Mouse (Mus musculus) lung, embryonic 16.5 days (tissue): Measurements from ENCODE around the gene Trp73. TPM values are rescaled to one million over a fixed set of nuclear protein-coding genes. Genes with fewer than 3 reads are reported as not detected.

Source experiments
- ATAC-seq: fragments of 200-750 bp; cut with Nextera tagmentation; 2 replicates; pipeline ENCODE4 v1.8.0; 2017; ENCODE audit warnings: low read depth, mild to moderate bottlenecking, moderate library complexity
- H3K27ac ChIP-seq: fragments of 300-500 bp; sonication (generic); 2 replicates; pipeline ENCODE4 v1.5.1; 2014; ENCODE audit warnings: mild to moderate bottlenecking, control low read depth, low read length
- H3K27me3 ChIP-seq: fragments of 300-500 bp; sonication (generic); 2 replicates; pipeline ENCODE4 v1.6.1; 2014; ENCODE audit warnings: low read depth, low read length, mixed read lengths; ENCODE audit not compliant: control insufficient read depth, insufficient read depth
- H3K36me3 ChIP-seq: fragments of 300-500 bp; sonication (generic); 2 replicates; pipeline ENCODE4 v1.6.1; 2014; ENCODE audit warnings: low read length; ENCODE audit not compliant: control insufficient read depth, insufficient read depth
- H3K4me1 ChIP-seq: fragments of 300-500 bp; sonication (generic); replicated peaks from 2 replicates; pipeline ENCODE4 v1.6.1; 2014; ENCODE audit warnings: low read length, mixed read lengths; ENCODE audit not compliant: control insufficient read depth, insufficient read depth
- H3K4me2 ChIP-seq: fragments of 300-500 bp; sonication (generic); 2 replicates; pipeline ENCODE4 v1.6.1; 2014; ENCODE audit warnings: low read depth, low read length, control low read depth
- H3K4me3 ChIP-seq: fragments of 300-500 bp; sonication (generic); 2 replicates; pipeline ENCODE4 v1.5.1; 2014; ENCODE audit warnings: mild to moderate bottlenecking, low read length, control low read depth
- H3K9ac ChIP-seq: fragments of 300-500 bp; sonication (generic); 2 replicates; pipeline ENCODE4 v1.6.1; 2014; ENCODE audit warnings: low read length, control low read depth
- H3K9me3 ChIP-seq: fragments of 300-500 bp; sonication (generic); 2 replicates; pipeline ENCODE4 v1.6.1; 2016; ENCODE audit warnings: low read length; ENCODE audit not compliant: control insufficient read depth
- WGBS: fragments of 180-500 bp; shearing (Covaris S2); extraction: QIAGEN DNeasy Blood & Tissue Kit; methylation state at CpG from one replicate; pipeline ENCODE4 v1.1.7; 2014; 5-methylcytosine and 5-hydroxymethylcytosine counted together
- polyA plus RNA-seq: library from polyadenylated mRNA; unstranded; fragments of >200 nt; fragmentation: Nextera tagmentation; extraction: Ambion mirVana; gene quantifications from 2 replicates; pipeline ENCODE4 v1.2.1, GENCODE M21; 2015

Gene Trp73
- polyA plus RNA-seq, 1 experiment from 2014 or later: 3.4 TPM

DNA sequence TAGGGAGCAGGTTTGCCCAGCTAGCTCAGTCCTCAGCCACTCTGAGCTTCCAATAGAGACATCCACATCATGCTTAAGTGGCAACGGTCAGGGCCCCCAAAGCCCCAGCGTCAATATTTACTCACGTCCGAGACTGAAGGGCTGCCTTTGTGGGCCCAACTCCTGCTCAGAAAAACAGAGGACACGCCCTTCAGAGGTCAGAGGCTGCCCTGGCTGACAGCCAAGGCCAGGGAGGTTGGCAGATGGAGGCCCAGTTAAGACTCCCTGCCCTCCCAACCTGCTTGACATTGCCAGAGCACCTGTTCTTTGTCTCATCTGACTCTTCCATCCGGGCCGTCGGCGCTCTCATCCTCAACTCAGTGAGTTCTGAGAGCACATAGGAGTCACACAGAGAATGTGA lies 21.2 kb downstream of the Trp73 start:
- no peak overlapping the region for H3K9ac ChIP-seq
- peak; percentile 71 for ATAC-seq
- no peaks in the 10 kb centered on the region for H3K36me3 ChIP-seq
- H3K9me3 ChIP-seq: no peaks in the 10 kb centered on the region
- H3K27me3 ChIP-seq: no peaks in the 10 kb centered on the region; the same call in 1 of the 2 replicates
- H3K4me2 ChIP-seq: no peak overlapping the region
- 38% methylated on average over 9 of the region's 9 CpGs for WGBS
- H3K4me1 ChIP-seq: peaks cover 5% of the 10 kb centered on the region; the same call in 1 of the 2 replicates
- H3K4me3 ChIP-seq: no peak overlapping the region
- H3K27ac ChIP-seq: no peak overlapping the region

DNA sequence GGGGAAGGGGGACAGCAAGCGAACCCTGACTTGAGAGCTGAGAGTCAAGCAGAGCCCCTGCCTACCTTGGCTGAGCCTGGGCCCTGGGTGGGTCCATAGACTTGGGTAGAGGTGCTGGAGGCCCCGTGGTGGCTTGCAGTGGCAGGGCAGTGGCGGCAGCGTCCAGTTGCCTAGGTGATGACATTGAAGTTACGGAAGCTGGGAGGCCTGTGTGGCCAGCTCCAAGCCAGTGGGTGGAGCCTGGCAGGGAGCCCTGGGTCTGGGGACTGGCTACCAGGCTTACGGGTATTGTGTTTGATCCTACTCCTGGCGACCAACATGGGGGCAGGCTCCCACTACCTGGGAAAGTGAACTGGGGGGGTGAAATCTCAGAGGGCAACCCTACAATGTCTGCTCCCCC lies 23.6 kb downstream of the Trp73 start:
- Histone ChIP-seq H3K36me3 (no peaks in the 10 kb centered on the region), H3K4me3 (no peak overlapping the region), H3K9ac (no peak overlapping the region), H3K4me1 (peaks cover 5% of the 10 kb centered on the region; the same call in 1 of the 2 replicates), H3K27me3 (no peaks in the 10 kb centered on the region), H3K4me2 (no peak overlapping the region), H3K9me3 (no peaks in the 10 kb centered on the region), H3K27ac (no peak overlapping the region)
- 34% methylated on average over 7 of the region's 7 CpGs for WGBS
- ATAC-seq: no peak

DNA sequence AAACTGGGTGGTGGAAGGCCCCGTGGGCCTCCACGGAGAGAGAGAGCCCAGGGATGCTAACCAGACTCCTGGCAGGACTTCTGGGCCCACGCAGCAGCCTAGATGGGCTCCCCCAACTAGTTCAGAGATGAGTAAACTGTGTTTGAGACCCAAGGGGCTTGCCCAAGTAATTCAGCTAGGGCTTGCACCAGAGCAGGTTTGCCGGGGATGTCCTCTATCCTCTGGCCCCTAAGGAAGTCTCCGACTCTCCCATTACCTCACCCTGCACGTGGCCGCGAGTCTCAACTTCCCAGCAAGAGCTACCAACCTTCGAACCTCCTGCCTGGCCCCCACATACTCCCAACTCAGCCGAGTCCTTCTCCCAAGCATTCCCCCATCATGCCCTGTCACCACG lies 30.2 kb downstream of the Trp73 start:
- Histone ChIP-seq H3K27ac (no peak overlapping the region), H3K36me3 (no peaks in the 10 kb centered on the region), H3K4me1 (no peaks in the 10 kb centered on the region), H3K4me2 (no peak overlapping the region), H3K9ac (no peak overlapping the region), H3K9me3 (no peaks in the 10 kb centered on the region), H3K4me3 (no peak overlapping the region), H3K27me3 (no peaks in the 10 kb centered on the region)
- 72% methylated on average over 11 of the region's 11 CpGs for WGBS
- ATAC-seq: no peak

DNA sequence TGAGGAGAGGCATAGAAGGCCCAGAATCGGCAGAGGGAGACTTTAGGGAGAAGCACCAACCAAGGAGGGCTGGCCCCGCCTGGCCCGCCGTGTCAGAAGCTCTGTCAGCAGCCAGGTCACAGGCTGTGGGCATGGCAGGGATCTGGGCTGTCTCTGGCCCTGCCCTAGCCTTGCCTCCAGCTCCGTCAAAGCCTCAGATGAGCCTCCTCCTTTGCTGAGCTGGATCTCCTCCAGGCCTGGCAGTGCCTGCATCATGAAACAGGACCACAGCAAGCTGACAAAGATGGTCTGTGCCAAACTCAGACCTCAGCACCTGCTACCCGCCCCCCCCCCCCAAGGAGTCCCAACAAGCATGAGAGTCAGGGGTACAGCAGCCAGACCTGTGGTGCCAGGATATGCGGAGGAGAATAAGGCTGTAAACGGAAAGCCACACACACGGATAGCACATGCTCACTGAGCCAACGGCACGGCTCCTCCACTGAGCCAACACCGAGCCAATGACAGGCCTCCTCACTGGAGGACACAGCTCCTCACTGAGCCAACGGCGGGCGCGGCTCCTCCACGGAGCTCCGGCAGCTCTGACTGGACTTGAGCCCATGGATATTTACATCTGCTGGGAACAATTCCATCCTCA lies 30.7 kb downstream of the Trp73 start:
- peak; percentile 29; the same call in 1 of the 2 replicates for ATAC-seq
- Histone ChIP-seq H3K4me2 (no peak overlapping the region), H3K4me1 (no peaks in the 10 kb centered on the region), H3K9me3 (no peaks in the 10 kb centered on the region), H3K36me3 (no peaks in the 10 kb centered on the region), H3K27ac (no peak overlapping the region), H3K4me3 (no peak overlapping the region), H3K9ac (no peak overlapping the region), H3K27me3 (no peaks in the 10 kb centered on the region)
- 33% methylated on average over 18 of the region's 18 CpGs for WGBS

DNA sequence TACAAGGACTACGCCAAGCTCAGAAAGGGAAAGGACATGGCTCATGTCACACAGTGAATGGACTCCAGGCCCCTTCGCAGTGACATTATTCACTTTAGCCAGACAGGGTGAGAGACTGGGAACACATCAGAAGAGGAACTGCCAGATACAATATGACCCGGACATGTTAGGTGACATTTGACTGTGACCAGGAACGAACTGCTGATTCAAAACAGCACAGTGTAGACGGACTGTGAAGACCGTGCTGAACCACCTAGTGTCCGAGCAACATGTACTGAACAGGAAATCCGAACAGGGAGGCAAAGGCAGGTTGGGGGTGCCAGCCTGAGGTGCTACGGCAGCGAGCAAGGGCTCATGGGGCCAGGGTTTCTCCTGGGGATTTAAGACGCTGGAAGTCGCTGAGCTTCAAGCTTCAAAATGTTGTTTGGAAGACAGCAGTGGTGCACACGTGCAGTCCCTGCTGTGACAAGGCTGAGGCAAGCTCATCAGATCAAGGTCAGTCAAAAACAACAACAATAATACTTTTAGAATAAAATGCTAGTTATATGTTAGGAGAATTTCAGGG lies 33.4 kb downstream of the Trp73 start:
- Histone ChIP-seq H3K9ac (no peak overlapping the region), H3K4me2 (no peak overlapping the region), H3K27me3 (no peaks in the 10 kb centered on the region), H3K27ac (no peak overlapping the region), H3K4me3 (no peak overlapping the region), H3K9me3 (no peaks in the 10 kb centered on the region), H3K4me1 (no peaks in the 10 kb centered on the region), H3K36me3 (no peaks in the 10 kb centered on the region)
- ATAC-seq: no peak
- WGBS: 73% methylated on average over 13 of the region's 13 CpGs

DNA sequence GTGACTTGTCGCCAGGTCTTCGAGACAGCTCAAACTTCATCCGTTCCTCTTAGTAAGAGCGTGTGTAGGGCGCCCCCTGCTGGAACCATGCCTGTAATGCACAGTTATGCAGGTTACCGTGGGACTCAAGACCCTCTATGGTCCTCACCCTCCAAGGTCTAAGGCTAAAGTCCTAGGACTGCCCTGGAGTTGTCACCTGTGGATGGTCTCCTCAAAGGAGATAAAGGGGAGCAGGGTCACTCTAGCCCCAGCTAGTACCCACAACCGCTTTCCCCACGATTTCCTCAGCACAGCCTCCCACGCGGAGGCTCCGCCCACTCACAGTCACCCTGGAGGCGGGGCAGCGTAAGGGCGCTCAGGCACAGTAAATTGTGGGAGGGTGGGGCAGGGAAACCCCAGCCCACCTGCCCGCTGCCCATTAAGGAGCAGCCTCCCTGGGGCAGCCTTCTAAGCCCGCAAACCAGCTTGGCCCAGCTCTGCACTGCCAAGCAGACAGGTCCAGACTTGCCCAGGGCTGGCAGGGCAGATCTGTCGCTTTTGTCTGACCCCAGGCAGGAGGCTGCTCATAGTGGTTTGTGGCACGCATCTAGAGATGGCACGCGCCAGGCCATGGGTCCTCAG lies 34.5 kb downstream of the Trp73 start:
- Histone ChIP-seq H3K4me2 (peak overlapping the region; percentile 41), H3K27ac (no peak overlapping the region), H3K4me1 (no peaks in the 10 kb centered on the region), H3K9me3 (no peaks in the 10 kb centered on the region), H3K36me3 (no peaks in the 10 kb centered on the region), H3K4me3 (peak overlapping the region; percentile 18; the same call in 1 of the 2 replicates), H3K9ac (no peak overlapping the region), H3K27me3 (no peaks in the 10 kb centered on the region)
- 28% methylated on average over 20 of the region's 20 CpGs for WGBS
- ATAC-seq: peak; percentile 44

DNA sequence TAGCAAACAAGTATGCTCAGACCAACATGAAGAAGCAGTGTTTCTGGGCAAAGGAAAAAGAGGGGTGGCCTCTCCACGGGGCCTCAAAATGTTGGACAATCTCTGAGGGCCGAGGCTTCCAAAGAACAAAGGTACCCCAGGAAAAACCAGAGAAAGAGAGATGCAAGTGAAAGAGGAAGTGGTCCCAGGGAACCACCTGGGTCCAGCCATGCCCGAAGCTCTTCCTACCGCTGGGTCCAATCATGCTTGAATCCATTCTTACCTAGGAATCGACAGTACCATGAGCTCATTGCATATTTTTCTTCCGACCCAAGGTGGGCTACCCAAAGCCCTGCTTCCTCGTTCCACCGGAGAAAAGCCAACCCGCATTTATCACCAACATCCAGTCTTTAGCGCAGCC lies 36.1 kb downstream of the Trp73 start:
- no peak overlapping the region for H3K9ac ChIP-seq
- H3K4me2 ChIP-seq: no peak overlapping the region
- H3K9me3 ChIP-seq: no peaks in the 10 kb centered on the region
- H3K36me3 ChIP-seq: no peaks in the 10 kb centered on the region
- no peak for ATAC-seq
- no peaks in the 10 kb centered on the region for H3K27me3 ChIP-seq
- no peak overlapping the region for H3K27ac ChIP-seq
- 84% methylated on average over 10 of the region's 10 CpGs for WGBS
- no peak overlapping the region for H3K4me3 ChIP-seq
- H3K4me1 ChIP-seq: no peaks in the 10 kb centered on the region

DNA sequence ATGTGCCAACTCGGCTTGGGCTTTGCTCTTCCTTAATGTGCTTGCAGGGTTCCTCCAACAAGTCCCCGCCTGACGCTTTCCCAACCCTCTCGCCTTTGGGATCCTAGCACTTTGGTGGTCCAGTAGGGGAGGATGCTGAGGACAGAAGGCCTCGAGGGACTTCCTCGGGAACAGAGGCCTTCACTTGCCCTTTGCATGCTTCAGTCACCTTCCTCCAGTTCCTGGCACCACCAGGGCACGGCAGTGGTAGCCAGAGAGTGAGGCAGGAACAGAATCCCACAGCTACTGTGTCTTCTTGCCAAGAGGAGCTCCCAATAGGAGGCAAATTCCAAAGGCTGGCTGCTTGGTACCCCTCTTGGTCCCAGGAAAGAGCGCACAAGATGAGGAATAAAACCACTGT lies 36.6 kb downstream of the Trp73 start:
- Histone ChIP-seq H3K4me1 (no peaks in the 10 kb centered on the region), H3K9ac (no peak overlapping the region), H3K27me3 (no peaks in the 10 kb centered on the region), H3K27ac (no peak overlapping the region), H3K4me3 (no peak overlapping the region), H3K36me3 (no peaks in the 10 kb centered on the region), H3K4me2 (no peak overlapping the region), H3K9me3 (no peaks in the 10 kb centered on the region)
- no peak for ATAC-seq
- WGBS: 62% methylated on average over 8 of the region's 8 CpGs

DNA sequence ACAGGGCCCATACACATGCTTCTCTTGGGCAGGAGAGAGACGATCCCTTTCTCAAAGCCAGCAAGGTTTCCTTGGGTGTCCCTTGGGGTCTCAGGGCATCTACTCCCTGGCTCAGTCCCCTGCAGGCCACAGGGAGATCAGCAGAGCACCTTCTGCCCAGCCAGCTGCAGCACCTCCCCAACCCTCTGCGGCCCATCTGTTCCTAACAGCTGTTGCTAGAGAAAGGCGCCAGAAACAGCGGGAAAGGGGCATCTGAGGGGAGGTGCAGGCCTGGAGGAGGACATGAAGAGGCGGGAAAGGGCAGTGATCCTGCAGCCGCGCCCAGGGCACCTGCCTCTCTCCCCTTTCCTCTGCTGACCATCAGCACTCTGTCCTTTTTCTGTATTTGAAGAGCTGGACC lies 40.6 kb downstream of the Trp73 start:
- Histone ChIP-seq H3K4me1 (no peaks in the 10 kb centered on the region), H3K9me3 (no peaks in the 10 kb centered on the region), H3K27me3 (no peaks in the 10 kb centered on the region), H3K4me3 (no peak overlapping the region), H3K27ac (no peak overlapping the region), H3K9ac (no peak overlapping the region), H3K4me2 (no peak overlapping the region), H3K36me3 (no peaks in the 10 kb centered on the region)
- no peak for ATAC-seq
- WGBS: 31% methylated on average over 7 of the region's 7 CpGs
